Mouse (Mus musculus) cortical plate, adult 2 months (tissue): ENCODE measurements around the gene Wdr62.

ENCODE experiments used
- CTCF ChIP-seq: fragments of 200-500 bp; IDR thresholded peaks from 2 replicates; pipeline ENCODE4 v1.5.1; 2011; ENCODE audit warnings: mild to moderate bottlenecking, control low read depth, low read length; ENCODE audit not compliant: insufficient read depth; ENCODE audit errors: extremely low read depth
- POLR2A ChIP-seq: fragments of 200-500 bp; IDR thresholded peaks from 2 replicates; pipeline ENCODE4 v1.6.1; 2011; ENCODE audit warnings: mild to moderate bottlenecking, low read length, control low read depth; ENCODE audit not compliant: insufficient read depth; ENCODE audit errors: extremely low read depth

DNA sequence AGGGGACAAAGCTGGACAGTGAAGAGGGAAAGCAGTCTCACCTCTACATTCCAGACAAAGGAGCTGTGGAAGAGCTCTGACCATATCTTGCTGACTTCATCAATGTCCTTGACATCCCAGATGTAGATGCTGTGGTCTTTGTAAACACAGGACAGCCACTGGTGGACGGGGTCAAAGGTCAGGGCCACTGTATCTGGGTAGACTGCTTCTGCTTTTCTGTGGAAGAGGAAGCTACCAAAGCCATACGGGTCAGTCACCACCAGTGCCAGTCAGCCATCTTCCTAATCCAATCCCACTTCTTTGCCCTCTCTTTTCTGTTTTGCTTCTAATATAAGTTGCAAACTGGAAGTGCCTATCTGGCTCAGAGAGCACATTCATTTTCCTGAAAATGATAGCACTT is 15.2 kb downstream of the Wdr62 start:
- TF ChIP-seq POLR2A (no peak), CTCF (no peak)
